Mouse (Mus musculus): ENCODE measurements at regions not wholly inside any gene's neighbourhood (a gene's known extent, or its start where the extent isn't known, plus 50 kb on each side); places are given as distances from the start of the nearest gene placed in this dataset.
A peak's percentile ranks its signal among the peaks of the same experiment; 100 is the strongest.

DNA sequence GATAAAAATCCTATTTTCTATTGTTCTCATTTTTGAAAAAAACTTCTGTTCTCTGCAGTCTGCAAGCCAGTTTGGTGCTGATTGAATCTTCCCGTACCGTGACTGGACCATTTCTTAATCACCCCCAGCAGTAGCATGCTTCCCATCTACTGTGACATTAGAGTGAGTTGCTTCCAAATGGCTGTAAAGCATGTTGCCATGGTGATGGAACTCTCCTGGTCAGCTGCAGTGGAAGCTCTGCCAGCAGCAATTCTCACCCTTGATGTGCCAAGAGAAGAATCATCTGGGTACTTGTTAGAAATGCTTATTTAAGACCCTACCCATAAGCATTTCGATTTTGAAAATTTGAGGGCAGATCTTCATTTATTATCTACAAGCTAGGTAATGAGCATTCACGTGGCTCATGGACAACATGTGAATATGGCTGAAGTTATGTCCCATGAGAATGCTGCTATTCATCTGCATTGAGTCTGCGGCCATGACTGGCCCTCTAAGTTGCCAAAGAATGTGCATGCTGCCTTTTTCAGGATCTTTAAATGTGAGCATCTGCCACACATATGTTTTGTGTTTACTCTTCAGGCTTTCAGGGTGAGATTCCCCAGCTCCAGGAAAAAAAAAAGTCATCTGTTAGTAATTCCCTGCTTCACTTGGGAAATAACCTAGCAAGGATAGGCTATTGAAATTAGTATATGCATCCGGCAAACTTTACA lies 62.8 kb downstream of the H2al1n start:
- H3K9me3 ChIP-seq (ENCODE audit: low read length) = no peaks in the 10 kb centered on the region
- no peak overlapping the region for H3K4me3 ChIP-seq (ENCODE audit: low read depth, low read length)
- H3K36me3 ChIP-seq (ENCODE audit: insufficient read depth, low read length) = no peaks in the 10 kb centered on the region
- no peaks in the 10 kb centered on the region for H3K4me1 ChIP-seq (ENCODE audit: insufficient read depth, low read depth, low read length)
- DNase-seq (ENCODE audit: low spot score) (no peak), ATAC-seq (no peak)
- H3K4me2 ChIP-seq (replicated peaks; ENCODE audit: low read depth, low read length) = no peak overlapping the region
- H3K27me3 ChIP-seq (replicated peaks; ENCODE audit: insufficient read depth, low read length) = no peaks in the 10 kb centered on the region
- H3K27ac ChIP-seq (ENCODE audit: low read length) = no peak overlapping the region
- TF ChIP-seq CTCF (IDR thresholded peaks at IDR 0.05) = no peak
- no peak for TF ChIP-seq EP300 (IDR thresholded peaks at IDR 0.05)
- no peak overlapping the region for H3K9ac ChIP-seq (replicated peaks; ENCODE audit: low read depth)
- 63% methylated on average over 6 of the region's 6 CpGs for WGBS

DNA sequence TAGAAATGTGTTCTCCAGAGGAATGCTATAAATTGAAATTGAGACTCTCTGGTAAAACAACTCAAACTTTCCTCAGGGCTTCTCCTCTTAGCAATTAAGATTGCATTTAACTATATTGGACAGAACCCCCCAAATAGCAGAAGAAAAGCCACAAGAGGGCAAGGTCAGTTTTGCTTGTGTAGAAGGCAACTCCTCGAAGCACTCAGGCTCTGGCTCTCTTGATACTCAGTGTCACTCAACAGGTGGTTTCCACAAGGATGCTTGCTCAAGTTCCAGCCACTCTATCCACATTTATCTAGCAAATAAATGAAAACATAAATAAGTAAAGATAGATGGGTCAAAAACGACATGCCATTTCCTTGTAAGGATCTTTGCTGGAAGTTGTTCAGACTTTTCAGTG lies 68.4 kb downstream of the H2al1n start:
- 40% methylated on average over 2 of the region's 2 CpGs for WGBS
- TF ChIP-seq CTCF (IDR thresholded peaks at IDR 0.05) (no peak), EP300 (IDR thresholded peaks at IDR 0.05) (no peak)
- Histone ChIP-seq H3K9me3 (ENCODE audit: low read length) (no peaks in the 10 kb centered on the region), H3K9ac (replicated peaks; ENCODE audit: low read depth) (no peak overlapping the region), H3K27ac (ENCODE audit: low read length) (no peak overlapping the region), H3K4me3 (ENCODE audit: low read depth, low read length) (no peak overlapping the region), H3K4me2 (replicated peaks; ENCODE audit: low read depth, low read length) (no peak overlapping the region), H3K27me3 (replicated peaks; ENCODE audit: insufficient read depth, low read length) (no peaks in the 10 kb centered on the region), H3K36me3 (ENCODE audit: insufficient read depth, low read length) (no peaks in the 10 kb centered on the region), H3K4me1 (ENCODE audit: insufficient read depth, low read depth, low read length) (no peaks in the 10 kb centered on the region)
- no peak for ATAC-seq
- no peak for DNase-seq (ENCODE audit: low spot score)

DNA sequence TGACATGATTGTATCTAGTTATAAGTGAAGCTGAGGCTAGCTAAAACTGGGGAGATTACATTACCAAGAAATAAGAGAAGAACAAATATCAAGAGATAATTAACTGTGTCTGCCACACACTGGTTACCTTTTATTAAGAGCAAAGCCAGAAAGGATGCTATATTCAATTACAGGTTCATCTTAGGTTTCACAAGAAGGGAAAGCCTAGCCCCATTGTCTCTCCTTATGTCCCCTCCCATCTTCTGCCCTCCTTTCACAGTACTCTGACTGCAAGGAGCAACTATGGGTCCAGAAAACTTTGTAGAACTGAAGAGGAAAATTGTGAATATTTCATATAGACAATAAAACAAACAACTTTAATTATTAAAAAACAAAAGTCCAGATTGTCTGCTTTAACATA lies 68.8 kb downstream of the H2al1n start:
- Histone ChIP-seq H3K27me3 (replicated peaks; ENCODE audit: insufficient read depth, low read length) (no peaks in the 10 kb centered on the region), H3K4me2 (replicated peaks; ENCODE audit: low read depth, low read length) (no peak overlapping the region), H3K9ac (replicated peaks; ENCODE audit: low read depth) (no peak overlapping the region), H3K4me3 (ENCODE audit: low read depth, low read length) (no peak overlapping the region), H3K27ac (ENCODE audit: low read length) (no peak overlapping the region), H3K4me1 (ENCODE audit: insufficient read depth, low read depth, low read length) (no peaks in the 10 kb centered on the region), H3K36me3 (ENCODE audit: insufficient read depth, low read length) (no peaks in the 10 kb centered on the region), H3K9me3 (ENCODE audit: low read length) (no peaks in the 10 kb centered on the region)
- ATAC-seq (no peak), DNase-seq (ENCODE audit: low spot score) (no peak)
- TF ChIP-seq CTCF (IDR thresholded peaks at IDR 0.05) = no peak
- TF ChIP-seq EP300 (IDR thresholded peaks at IDR 0.05) = no peak

DNA sequence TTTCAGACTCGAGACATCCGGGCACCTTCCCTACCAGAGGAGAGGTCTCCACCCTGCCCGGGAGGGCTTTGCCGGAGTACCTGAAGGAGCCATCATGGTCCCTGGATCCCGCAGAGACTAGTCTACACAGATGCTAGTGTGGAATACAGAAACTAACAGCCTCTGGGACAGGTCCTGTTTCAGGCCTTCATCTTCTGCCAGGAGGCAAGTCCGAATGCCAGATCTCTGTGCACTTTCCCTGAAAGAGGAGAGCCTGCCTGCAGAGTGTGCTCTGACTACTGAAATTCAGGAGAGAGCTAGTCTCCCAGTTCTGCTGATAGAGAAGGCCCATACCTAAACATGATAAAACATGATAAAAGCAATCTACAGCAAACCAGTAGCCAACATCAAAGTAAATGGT lies 83.9 kb downstream of the H2al1n start:
- WGBS = 86% methylated on average over 5 of the region's 6 CpGs
- no peaks in the 10 kb centered on the region for H3K27me3 ChIP-seq (replicated peaks; ENCODE audit: insufficient read depth, low read length)
- H3K36me3 ChIP-seq (ENCODE audit: insufficient read depth, low read length) = no peaks in the 10 kb centered on the region
- no peaks in the 10 kb centered on the region for H3K4me1 ChIP-seq (ENCODE audit: insufficient read depth, low read depth, low read length)
- H3K4me2 ChIP-seq (replicated peaks; ENCODE audit: low read depth, low read length) = no peak overlapping the region
- no peaks in the 10 kb centered on the region for H3K9me3 ChIP-seq (ENCODE audit: low read length)
- no peak for TF ChIP-seq EP300 (IDR thresholded peaks at IDR 0.05)
- H3K27ac ChIP-seq (ENCODE audit: low read length) = no peak overlapping the region
- no peak overlapping the region for H3K9ac ChIP-seq (replicated peaks; ENCODE audit: low read depth)
- no peak for DNase-seq (ENCODE audit: low spot score)
- no peak overlapping the region for H3K4me3 ChIP-seq (ENCODE audit: low read depth, low read length)
- ATAC-seq = no peak

DNA sequence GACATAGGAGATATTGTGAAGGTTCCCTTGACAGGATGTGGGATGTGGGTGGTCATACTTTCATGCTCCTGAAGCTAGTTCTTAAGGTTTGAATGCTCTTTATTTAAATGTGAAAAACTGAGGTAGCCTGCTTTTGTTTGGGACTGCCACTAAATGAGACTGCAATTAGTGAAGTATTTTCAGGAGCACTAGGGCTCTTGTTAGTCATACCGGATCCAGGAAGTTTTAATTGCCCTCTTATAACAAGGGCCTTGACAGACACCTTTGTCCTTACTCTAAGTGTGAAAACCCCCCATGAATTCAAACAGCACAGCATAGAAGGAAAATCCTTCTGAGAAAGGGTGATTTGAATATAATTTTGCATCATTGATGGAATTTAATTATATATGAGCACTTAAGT lies 91.2 kb downstream of the H2al1n start:
- ATAC-seq = no peak
- H3K4me3 ChIP-seq (ENCODE audit: low read depth, low read length) = no peak overlapping the region
- no peak overlapping the region for H3K9ac ChIP-seq (replicated peaks; ENCODE audit: low read depth)
- no peak overlapping the region for H3K4me2 ChIP-seq (replicated peaks; ENCODE audit: low read depth, low read length)
- TF ChIP-seq EP300 (IDR thresholded peaks at IDR 0.05) (no peak), CTCF (IDR thresholded peaks at IDR 0.05) (no peak)
- WGBS = 70% methylated on average over 1 of the region's 1 CpGs
- no peak for DNase-seq (ENCODE audit: low spot score)
- H3K27ac ChIP-seq (ENCODE audit: low read length) = no peak overlapping the region
- no peaks in the 10 kb centered on the region for H3K36me3 ChIP-seq (ENCODE audit: insufficient read depth, low read length)
- H3K27me3 ChIP-seq (replicated peaks; ENCODE audit: insufficient read depth, low read length) = no peaks in the 10 kb centered on the region
- H3K9me3 ChIP-seq (ENCODE audit: low read length) = no peaks in the 10 kb centered on the region
- H3K4me1 ChIP-seq (ENCODE audit: insufficient read depth, low read depth, low read length) = no peaks in the 10 kb centered on the region

DNA sequence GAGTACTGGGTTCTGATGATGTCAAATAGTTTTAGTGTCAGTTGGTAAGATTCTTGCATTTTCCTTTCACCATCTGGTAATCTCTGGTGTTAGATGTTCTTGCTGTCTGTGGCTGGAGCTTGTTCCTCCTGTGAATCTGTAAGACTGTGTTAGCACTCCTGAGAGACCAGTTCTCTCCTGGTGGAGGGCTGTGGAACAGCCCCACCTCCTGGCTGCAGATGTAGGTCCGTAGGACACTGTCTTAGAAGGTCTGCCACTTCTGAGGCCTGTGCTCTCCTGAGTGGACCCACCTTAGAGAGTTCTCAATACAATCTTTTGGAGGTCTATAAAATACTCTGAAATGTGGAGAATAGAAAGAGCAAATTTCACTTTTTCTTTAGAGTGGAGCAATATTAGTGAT lies 101.8 kb downstream of the H2al1n start:
- DNase-seq (ENCODE audit: low spot score) (no peak), ATAC-seq (no peak)

DNA sequence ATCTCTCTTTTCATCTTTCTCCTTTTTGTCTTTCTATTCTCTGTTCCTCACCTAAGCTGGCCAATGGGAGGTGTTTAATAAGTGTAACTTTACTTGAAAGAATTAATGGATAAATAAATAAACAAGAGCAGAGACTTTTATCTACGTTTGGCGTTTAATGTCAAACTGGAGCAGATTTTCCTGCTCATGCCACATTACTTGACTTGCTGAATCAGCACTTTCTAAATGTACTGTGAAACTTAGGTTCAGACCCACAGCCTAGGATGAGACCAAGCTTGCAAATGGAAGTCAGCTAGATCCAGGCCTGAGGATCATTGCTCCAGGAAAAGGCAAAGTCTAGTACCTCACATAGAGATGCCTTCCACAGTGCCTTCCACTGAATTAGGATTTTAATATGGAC lies 141.5 kb downstream of the H2al1n start:
- no peak for DNase-seq (ENCODE audit: low spot score)
- Histone ChIP-seq H3K27ac (ENCODE audit: low read length) (no peak overlapping the region), H3K9me3 (ENCODE audit: low read length) (no peaks in the 10 kb centered on the region), H3K27me3 (replicated peaks; ENCODE audit: insufficient read depth, low read length) (no peaks in the 10 kb centered on the region), H3K9ac (replicated peaks; ENCODE audit: low read depth) (no peak overlapping the region), H3K4me2 (replicated peaks; ENCODE audit: low read depth, low read length) (no peak overlapping the region), H3K4me3 (ENCODE audit: low read depth, low read length) (no peak overlapping the region), H3K36me3 (ENCODE audit: insufficient read depth, low read length) (no peaks in the 10 kb centered on the region), H3K4me1 (ENCODE audit: insufficient read depth, low read depth, low read length) (no peaks in the 10 kb centered on the region)
- 61% methylated on average over 2 of the region's 2 CpGs for WGBS
- ATAC-seq = no peak
- TF ChIP-seq EP300 (IDR thresholded peaks at IDR 0.05) = no peak
- TF ChIP-seq CTCF (IDR thresholded peaks at IDR 0.05) = no peak

More for the DNA sequence above, 101.8 kb downstream of the H2al1n start:
- Histone ChIP-seq H3K36me3 (ENCODE audit: insufficient read depth, low read length) (no peaks in the 10 kb centered on the region), H3K4me3 (ENCODE audit: low read depth, low read length) (no peak overlapping the region), H3K4me1 (ENCODE audit: insufficient read depth, low read depth, low read length) (no peaks in the 10 kb centered on the region), H3K27ac (ENCODE audit: low read length) (no peak overlapping the region), H3K27me3 (replicated peaks; ENCODE audit: insufficient read depth, low read length) (no peaks in the 10 kb centered on the region), H3K9me3 (ENCODE audit: low read length) (no peaks in the 10 kb centered on the region), H3K9ac (replicated peaks; ENCODE audit: low read depth) (no peak overlapping the region), H3K4me2 (replicated peaks; ENCODE audit: low read depth, low read length) (no peak overlapping the region)
- WGBS = 25% methylated on average over 1 of the region's 1 CpGs
- no peak for TF ChIP-seq EP300 (IDR thresholded peaks at IDR 0.05)
- peak; percentile 21 for TF ChIP-seq CTCF (IDR thresholded peaks at IDR 0.05)
